Mouse (Mus musculus): ENCODE results near the gene Coro2a. TPM values are rescaled to one million over a fixed set of nuclear protein-coding genes. Genes with fewer than 3 reads are reported as not detected.

Gene Coro2a
- total RNA-seq, 1 experiment, result 2.5 TPM

- H3K4me3 ChIP-seq (ENCODE audit: insufficient read depth in 1 of 2, low read depth in 1 of 2, low read length in 2 of 2, poor library complexity in 1 of 2, severe bottlenecking in 1 of 2), result peak overlapping the region in 1 of 2 experiments; percentile 58; a peak in 1 of 4 replicates
- in situ Hi-C loops (cut with MboI; ENCODE audit: low sequenced_read_pairs in 2 of 2, unreplicated experiment in 2 of 2), result loop anchor here in 1 of 2 experiments (5.0 kb wide), 1 partner anchor 39 kb away; the partner anchor contains the start of gene Tbc1d2
Measured at GRCm38 (mm10) chr4:46613618-46614017, 11.6 kb upstream of the Coro2a start.

GRCm38 (mm10) chr4:46611181-46611580 is 9.2 kb upstream of the Coro2a start:
- in situ Hi-C loops (cut with MboI; ENCODE audit: low sequenced_read_pairs in 2 of 2, unreplicated experiment in 2 of 2), result loop anchor here in 1 of 2 experiments (5.0 kb wide), 1 partner anchor 41 kb away; the partner anchor contains the start of gene Tbc1d2
- Histone ChIP-seq H3K4me3 (ENCODE audit: insufficient read depth in 1 of 2, low read depth in 1 of 2, low read length in 2 of 2, poor library complexity in 1 of 2, severe bottlenecking in 1 of 2) (no peak overlapping the region), H3K36me3 (ENCODE audit: control insufficient read depth, insufficient read depth, low read length, poor library complexity, severe bottlenecking) (peaks cover 4% of the 10 kb centered on the region; the same call in 1 of the 2 replicates), H3K4me1 (ENCODE audit: control insufficient read depth in 2 of 2, insufficient read depth in 2 of 2, low read length in 2 of 2, poor library complexity in 1 of 2) (peaks cover 2 to 4% of the 10 kb centered on the region in 2 experiments; a peak in 1 of 4 replicates), H3K9ac (ENCODE audit: insufficient read depth, low read depth, low read length, poor library complexity, severe bottlenecking) (no peak overlapping the region), H3K9me3 (ENCODE audit: control insufficient read depth, insufficient read depth, low read depth, low read length) (no peaks in the 10 kb centered on the region), H3K27ac (ENCODE audit: insufficient read depth, low read depth, low read length, poor library complexity, severe bottlenecking) (no peak overlapping the region)
- peak; percentile 88 for DNase-seq (ENCODE audit: low read depth, low spot score)
- TF ChIP-seq ZC3H11A (IDR thresholded peaks at IDR 0.05; ENCODE audit: borderline replicate concordance, low read depth, low read length) (peak; percentile 74; the same call in 1 of the 2 replicates), CHD2 (IDR thresholded peaks at IDR 0.05; ENCODE audit: low read depth, low read length) (no peak)

More at GRCm38 (mm10) chr4:46613618-46614017, 11.6 kb upstream of the Coro2a start:
- peaks cover 2 to 8% of the 10 kb centered on the region in 2 experiments; a peak in 1 of 4 replicates for H3K4me1 ChIP-seq (ENCODE audit: control insufficient read depth in 2 of 2, insufficient read depth in 2 of 2, low read length in 2 of 2, poor library complexity in 1 of 2)
- H3K9ac ChIP-seq (ENCODE audit: insufficient read depth, low read depth, low read length, poor library complexity, severe bottlenecking), result 0 out of 2 replicates have a peak overlapping the region, but pooled peaks have one; percentile 30
- DNase-seq (ENCODE audit: low read depth, low spot score), result no peak
- TF ChIP-seq ZNF384 (IDR thresholded peaks at IDR 0.05; ENCODE audit: low read depth, low read length) (no peak), HCFC1 (IDR thresholded peaks at IDR 0.05; ENCODE audit: borderline replicate concordance, insufficient read depth, low read length) (no peak), MAFK (IDR thresholded peaks at IDR 0.05; ENCODE audit: insufficient read depth, low read depth, low read length) (no peak), ZC3H11A (IDR thresholded peaks at IDR 0.05; ENCODE audit: borderline replicate concordance, low read depth, low read length) (no peak), CHD2 (IDR thresholded peaks at IDR 0.05; ENCODE audit: low read depth, low read length) (no peak)
- H3K9me3 ChIP-seq (ENCODE audit: control insufficient read depth, insufficient read depth, low read depth, low read length), result no peaks in the 10 kb centered on the region
- H3K27ac ChIP-seq (ENCODE audit: insufficient read depth, low read depth, low read length, poor library complexity, severe bottlenecking), result no peak overlapping the region
- H3K36me3 ChIP-seq (ENCODE audit: control insufficient read depth, insufficient read depth, low read length, poor library complexity, severe bottlenecking), result peaks cover 3% of the 10 kb centered on the region; the same call in 1 of the 2 replicates

- no peak for TF ChIP-seq HCFC1 (IDR thresholded peaks at IDR 0.05; ENCODE audit: borderline replicate concordance, insufficient read depth, low read length)
- TF ChIP-seq ZNF384 (IDR thresholded peaks at IDR 0.05; ENCODE audit: low read depth, low read length), result no peak
- TF ChIP-seq ZC3H11A (IDR thresholded peaks at IDR 0.05; ENCODE audit: borderline replicate concordance, low read depth, low read length), result no peak
- no peak for TF ChIP-seq MAFK (IDR thresholded peaks at IDR 0.05; ENCODE audit: insufficient read depth, low read depth, low read length)
- no peak for TF ChIP-seq CHD2 (IDR thresholded peaks at IDR 0.05; ENCODE audit: low read depth, low read length)
- H3K36me3 ChIP-seq (ENCODE audit: control insufficient read depth, insufficient read depth, low read length, poor library complexity, severe bottlenecking), result peaks cover 4% of the 10 kb centered on the region; the same call in 1 of the 2 replicates
- H3K27ac ChIP-seq (ENCODE audit: insufficient read depth, low read depth, low read length, poor library complexity, severe bottlenecking), result no peak overlapping the region
- no peak for DNase-seq (ENCODE audit: low read depth, low spot score)
- H3K9ac ChIP-seq (ENCODE audit: insufficient read depth, low read depth, low read length, poor library complexity, severe bottlenecking), result no peak overlapping the region
- in situ Hi-C loops (cut with MboI; ENCODE audit: low sequenced_read_pairs in 2 of 2, unreplicated experiment in 2 of 2), result no loop called here
- H3K4me1 ChIP-seq (ENCODE audit: control insufficient read depth in 2 of 2, insufficient read depth in 2 of 2, low read length in 2 of 2, poor library complexity in 1 of 2), result no peaks in the 10 kb centered on the region; a peak in 1 of 4 replicates
- H3K9me3 ChIP-seq (ENCODE audit: control insufficient read depth, insufficient read depth, low read depth, low read length), result no peaks in the 10 kb centered on the region
- no peak overlapping the region for H3K4me3 ChIP-seq (ENCODE audit: insufficient read depth in 1 of 2, low read depth in 1 of 2, low read length in 2 of 2, poor library complexity in 1 of 2, severe bottlenecking in 1 of 2)
Measured at GRCm38 (mm10) chr4:46607601-46608000, 5.6 kb upstream of the Coro2a start.

- in situ Hi-C loops (cut with MboI; ENCODE audit: low sequenced_read_pairs in 2 of 2, unreplicated experiment in 2 of 2), result no loop called here
- TF ChIP-seq ZNF384 (IDR thresholded peaks at IDR 0.05; ENCODE audit: low read depth, low read length) (no peak), CHD2 (IDR thresholded peaks at IDR 0.05; ENCODE audit: low read depth, low read length) (no peak)
- H3K4me3 ChIP-seq (ENCODE audit: insufficient read depth in 1 of 2, low read depth in 1 of 2, low read length in 2 of 2, poor library complexity in 1 of 2, severe bottlenecking in 1 of 2), result peak overlapping the region in 1 of 2 experiments; percentile 41; a peak in 2 of 4 replicates
Measured at GRCm38 (mm10) chr4:46605451-46605850, 3.4 kb upstream of the Coro2a start.

GRCm38 (mm10) chr4:46602704-46603103 is 702 bp upstream of the Coro2a start:
- in situ Hi-C loops (cut with MboI; ENCODE audit: low sequenced_read_pairs in 2 of 2, unreplicated experiment in 2 of 2), result no loop called here
- H3K9ac ChIP-seq (ENCODE audit: insufficient read depth, low read depth, low read length, poor library complexity, severe bottlenecking), result no peak overlapping the region
- DNase-seq (ENCODE audit: low read depth, low spot score), result no peak
- TF ChIP-seq MAFK (IDR thresholded peaks at IDR 0.05; ENCODE audit: insufficient read depth, low read depth, low read length) (no peak), CHD2 (IDR thresholded peaks at IDR 0.05; ENCODE audit: low read depth, low read length) (no peak), ZNF384 (IDR thresholded peaks at IDR 0.05; ENCODE audit: low read depth, low read length) (no peak), HCFC1 (IDR thresholded peaks at IDR 0.05; ENCODE audit: borderline replicate concordance, insufficient read depth, low read length) (no peak), ZC3H11A (IDR thresholded peaks at IDR 0.05; ENCODE audit: borderline replicate concordance, low read depth, low read length) (no peak)
- no peaks in the 10 kb centered on the region for H3K9me3 ChIP-seq (ENCODE audit: control insufficient read depth, insufficient read depth, low read depth, low read length)
- peaks cover 4% of the 10 kb centered on the region; the same call in 1 of the 2 replicates for H3K36me3 ChIP-seq (ENCODE audit: control insufficient read depth, insufficient read depth, low read length, poor library complexity, severe bottlenecking)
- H3K4me1 ChIP-seq (ENCODE audit: control insufficient read depth in 2 of 2, insufficient read depth in 2 of 2, low read length in 2 of 2, poor library complexity in 1 of 2), result no peaks in the 10 kb centered on the region; a peak in 1 of 4 replicates
- no peak overlapping the region for H3K27ac ChIP-seq (ENCODE audit: insufficient read depth, low read depth, low read length, poor library complexity, severe bottlenecking)
- no peak overlapping the region for H3K4me3 ChIP-seq (ENCODE audit: insufficient read depth in 1 of 2, low read depth in 1 of 2, low read length in 2 of 2, poor library complexity in 1 of 2, severe bottlenecking in 1 of 2)

More at GRCm38 (mm10) chr4:46605451-46605850, 3.4 kb upstream of the Coro2a start:
- peaks cover 4% of the 10 kb centered on the region; the same call in 1 of the 2 replicates for H3K36me3 ChIP-seq (ENCODE audit: control insufficient read depth, insufficient read depth, low read length, poor library complexity, severe bottlenecking)
- DNase-seq (ENCODE audit: low read depth, low spot score), result no peak
- H3K9ac ChIP-seq (ENCODE audit: insufficient read depth, low read depth, low read length, poor library complexity, severe bottlenecking), result no peak overlapping the region
- no peaks in the 10 kb centered on the region for H3K9me3 ChIP-seq (ENCODE audit: control insufficient read depth, insufficient read depth, low read depth, low read length)
- H3K4me1 ChIP-seq (ENCODE audit: control insufficient read depth in 2 of 2, insufficient read depth in 2 of 2, low read length in 2 of 2, poor library complexity in 1 of 2), result no peaks in the 10 kb centered on the region; a peak in 1 of 4 replicates
- no peak overlapping the region for H3K27ac ChIP-seq (ENCODE audit: insufficient read depth, low read depth, low read length, poor library complexity, severe bottlenecking)

Data from ES-E14 (cell line).